Mouse (Mus musculus) cerebellum, postnatal 36 days (tissue): ENCODE measurements around the gene Sufu.
A peak's percentile ranks its signal among the peaks of the same experiment; 100 is the strongest.

Experiments
- DNase-seq, 2 experiments: peaks; one replicate each; pipeline ENCODE4 v3.0.0; 2021 to 2022; ENCODE audit warnings: mixed read lengths in 2 of 2

Sufu gene

DNA sequence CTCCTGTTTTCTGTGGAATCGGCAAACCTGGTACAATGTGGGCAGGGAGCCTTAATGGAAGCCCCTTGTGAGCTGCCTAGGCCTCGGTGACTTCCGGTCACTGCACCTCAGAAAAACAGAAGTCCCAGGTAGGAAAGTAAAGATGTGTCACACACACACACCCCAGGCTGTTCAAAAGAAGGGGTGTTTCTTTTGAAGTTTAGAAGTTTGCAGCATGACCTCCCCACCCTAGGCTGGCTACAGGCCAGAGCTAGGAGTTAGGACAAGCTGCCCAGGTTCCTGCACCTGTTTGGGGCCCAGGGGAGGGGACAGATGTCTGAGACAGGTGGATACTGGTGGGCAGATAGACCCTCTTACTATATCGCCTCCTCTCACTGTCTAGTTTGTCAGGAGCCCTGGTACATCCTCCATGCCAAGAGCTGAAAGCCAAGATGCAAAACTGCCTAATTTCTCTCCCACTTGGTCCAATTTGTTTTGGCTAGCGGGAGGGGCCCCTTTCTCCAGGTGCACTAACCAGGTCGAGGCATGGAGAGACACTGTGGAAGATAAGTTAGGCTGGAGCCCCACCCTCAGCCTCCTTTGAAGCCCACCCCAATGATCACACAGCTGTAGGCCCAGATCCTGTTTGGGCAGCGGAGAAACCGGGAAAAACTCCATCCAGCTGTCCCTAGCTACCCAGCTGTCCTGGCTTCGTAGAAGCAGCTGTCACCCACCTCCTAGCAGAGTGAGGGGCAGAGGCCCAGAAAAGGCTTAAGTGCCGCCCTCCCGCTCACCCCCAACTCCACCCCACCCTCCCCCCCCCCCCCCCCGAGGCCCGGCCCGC lies 121.0 kb downstream of the Sufu start:
- no peak for DNase-seq

DNA sequence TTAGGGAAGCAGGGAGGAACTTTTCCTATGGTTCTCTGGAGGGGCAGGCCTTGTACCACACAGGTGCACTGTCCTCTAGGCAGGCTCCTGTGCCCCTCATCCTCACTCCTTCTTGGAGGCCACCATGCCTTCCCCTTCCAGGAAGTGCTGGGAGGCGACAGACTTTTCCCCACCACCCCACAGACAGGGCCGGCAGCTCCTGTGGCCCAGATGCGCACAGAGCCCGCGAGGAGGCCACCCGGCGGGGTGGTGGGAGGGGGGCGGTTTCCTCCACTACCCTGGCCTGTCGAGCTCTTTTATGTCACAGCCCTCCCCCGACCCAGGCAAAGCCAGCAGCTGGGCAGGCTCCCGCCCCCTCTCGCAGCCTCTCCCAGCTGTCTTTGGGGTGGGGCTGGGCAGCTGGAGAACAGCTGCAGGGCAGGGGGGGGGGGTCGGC lies 121.7 kb downstream of the Sufu start:
- DNase-seq: no peak

DNA sequence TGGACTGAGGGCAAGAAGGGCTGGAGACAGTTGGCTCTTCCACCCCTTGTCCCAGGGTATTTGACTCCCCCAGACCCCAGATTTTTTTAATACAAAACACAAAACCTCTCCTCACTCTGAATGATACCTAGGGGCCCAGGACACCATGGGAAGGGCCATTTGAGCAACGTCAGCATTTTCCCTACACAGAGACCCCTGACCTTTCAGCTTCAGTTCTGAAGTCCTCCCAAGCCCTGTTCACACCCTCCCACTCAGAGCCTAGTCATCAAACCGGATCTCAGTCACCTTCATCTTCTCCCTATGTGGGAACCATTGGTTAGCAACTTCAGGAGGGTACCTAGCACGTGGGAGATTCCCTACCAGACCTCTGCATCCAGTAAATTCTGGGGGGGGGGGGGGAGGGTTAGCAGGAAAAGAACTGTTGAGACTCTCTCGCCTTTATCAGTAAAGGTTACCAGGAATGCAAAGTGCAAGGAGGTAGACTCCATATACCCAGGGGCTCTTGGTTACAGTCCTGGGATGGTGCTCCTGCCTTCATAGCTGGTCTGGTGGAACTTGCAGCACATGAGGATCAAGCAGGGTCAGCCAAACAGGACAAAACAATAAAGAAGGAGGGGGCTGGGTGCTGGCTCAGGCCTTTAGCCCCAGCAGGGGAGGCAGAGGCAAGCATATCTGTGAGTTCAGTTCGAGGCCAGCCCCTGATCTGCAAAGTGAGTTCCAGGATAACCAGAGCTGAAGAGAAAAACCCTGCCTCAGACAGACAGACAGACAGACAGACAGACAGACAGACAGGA lies 122.3 kb downstream of the Sufu start:
- DNase-seq: peak in 1 of 2 experiments; percentile 4

DNA sequence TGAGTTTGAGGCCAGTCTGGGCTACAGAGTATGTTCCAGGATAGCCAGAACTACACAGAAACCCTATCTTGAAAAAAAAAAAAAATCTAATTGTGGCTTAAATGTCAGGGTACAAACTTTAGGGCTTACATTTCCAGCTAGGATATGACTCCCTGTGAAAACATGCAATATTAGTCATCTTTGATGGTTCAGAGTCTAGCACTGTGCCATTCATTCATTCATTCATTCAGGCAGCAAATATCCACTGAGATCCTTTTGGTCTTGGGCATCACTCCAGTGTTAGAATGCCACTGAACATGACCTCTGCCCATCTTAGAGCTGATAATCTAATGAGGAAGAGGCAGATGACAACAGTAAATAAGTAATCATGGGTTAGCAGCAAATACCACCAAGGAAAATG lies 125.0 kb downstream of the Sufu start:
- DNase-seq: no peak

DNA sequence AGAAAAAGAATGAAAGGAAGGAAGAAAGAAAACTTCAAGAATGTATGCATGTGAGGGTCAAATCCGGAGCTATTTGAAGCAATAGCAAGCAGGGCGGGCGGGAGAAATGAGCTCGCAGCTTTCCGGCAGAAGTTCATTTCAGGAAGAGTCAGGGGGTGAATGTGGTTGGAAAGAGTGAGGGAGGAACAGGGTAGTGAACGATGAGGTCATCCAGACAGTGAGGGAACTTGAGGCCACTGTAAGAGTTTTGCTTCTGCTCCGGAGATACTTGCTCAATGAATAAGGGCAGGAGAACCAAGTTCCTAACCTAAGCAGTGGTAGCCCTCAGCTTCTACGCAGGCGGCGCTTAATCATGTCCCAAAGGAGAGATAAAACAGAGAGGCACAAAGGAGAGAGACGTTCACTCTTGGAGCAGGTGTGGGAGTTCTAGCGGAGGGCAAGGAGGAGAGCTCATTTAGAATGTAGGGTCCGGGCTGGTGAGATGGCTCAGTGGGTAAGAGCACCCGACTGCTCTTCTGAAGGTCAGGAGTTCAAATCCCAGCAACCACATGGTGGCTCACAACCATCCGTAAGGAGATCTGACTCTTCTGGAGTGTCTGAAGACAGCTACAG lies 125.8 kb downstream of the Sufu start:
- peak in 1 of 2 experiments; percentile 3 for DNase-seq

DNA sequence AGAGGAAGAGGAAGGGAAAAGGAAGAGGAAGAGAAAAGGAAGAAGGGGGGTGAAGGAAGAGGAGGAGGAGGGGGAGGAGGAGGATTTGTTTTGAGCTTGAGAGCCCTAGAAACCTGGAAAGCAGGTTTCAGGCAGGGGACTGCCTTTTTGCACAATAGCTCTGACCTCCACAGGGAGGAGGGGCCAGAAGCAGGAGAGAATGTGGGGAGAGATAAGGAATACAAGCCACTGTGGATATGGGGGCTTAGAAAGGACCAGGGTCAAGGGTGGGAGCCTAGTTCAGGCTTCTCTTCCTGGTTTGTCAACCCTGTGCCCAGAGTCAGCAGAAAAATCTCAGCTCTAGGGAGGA lies 126.4 kb downstream of the Sufu start:
- DNase-seq: peak in 1 of 2 experiments; percentile 21

DNA sequence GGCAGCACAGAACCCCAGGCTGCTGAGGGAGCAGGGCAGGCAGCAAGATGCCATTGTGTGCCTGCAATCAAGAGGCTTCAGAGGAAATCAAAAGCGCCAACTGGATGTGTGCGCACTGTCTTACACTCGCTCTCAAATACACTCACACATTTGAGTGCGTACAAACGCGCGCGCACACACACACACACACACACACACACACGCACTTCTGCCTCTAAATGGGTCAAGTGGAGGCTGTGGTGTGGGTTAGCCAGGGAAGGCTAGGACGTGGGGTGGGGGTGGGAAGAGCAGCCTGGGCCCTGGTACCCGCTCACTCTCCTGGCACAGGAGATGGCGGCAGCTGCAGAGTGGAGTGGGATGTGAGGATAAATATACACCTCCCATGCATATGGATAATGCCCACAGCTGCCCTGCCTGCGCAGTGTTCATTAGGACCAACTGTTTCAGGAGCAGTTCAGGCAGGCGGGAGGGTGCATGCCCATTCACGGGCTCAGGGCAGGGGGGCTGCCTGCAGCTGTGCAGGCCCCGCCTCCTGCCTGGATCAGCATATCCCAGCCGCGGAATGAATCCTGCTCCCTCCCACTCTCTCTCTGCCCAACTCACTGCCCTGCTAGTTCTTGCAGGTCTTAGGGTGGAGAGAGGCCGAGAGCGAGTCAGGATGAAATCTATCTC lies 126.9 kb downstream of the Sufu start:
- peak; percentile 37 to 40 for DNase-seq

DNA sequence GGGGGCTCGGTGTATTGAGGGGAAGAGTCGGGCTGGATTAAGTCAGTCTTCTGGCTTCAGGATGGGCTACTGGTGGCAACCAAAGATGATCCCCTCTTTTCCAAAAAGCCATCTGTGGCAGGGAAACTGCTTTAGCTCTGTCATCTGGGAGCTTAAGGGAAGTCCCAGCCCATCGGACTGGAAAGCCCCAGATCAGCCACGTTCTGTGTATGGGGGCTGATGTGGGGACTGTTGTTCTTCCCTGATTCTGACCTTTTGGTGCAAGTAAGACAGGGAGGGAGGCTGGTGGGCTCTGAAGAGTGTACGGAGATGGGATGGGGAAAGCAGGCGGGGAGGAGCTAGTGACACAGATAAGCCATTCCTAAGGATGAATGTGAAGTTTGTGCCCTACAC lies 127.5 kb downstream of the Sufu start:
- no peak for DNase-seq

DNA sequence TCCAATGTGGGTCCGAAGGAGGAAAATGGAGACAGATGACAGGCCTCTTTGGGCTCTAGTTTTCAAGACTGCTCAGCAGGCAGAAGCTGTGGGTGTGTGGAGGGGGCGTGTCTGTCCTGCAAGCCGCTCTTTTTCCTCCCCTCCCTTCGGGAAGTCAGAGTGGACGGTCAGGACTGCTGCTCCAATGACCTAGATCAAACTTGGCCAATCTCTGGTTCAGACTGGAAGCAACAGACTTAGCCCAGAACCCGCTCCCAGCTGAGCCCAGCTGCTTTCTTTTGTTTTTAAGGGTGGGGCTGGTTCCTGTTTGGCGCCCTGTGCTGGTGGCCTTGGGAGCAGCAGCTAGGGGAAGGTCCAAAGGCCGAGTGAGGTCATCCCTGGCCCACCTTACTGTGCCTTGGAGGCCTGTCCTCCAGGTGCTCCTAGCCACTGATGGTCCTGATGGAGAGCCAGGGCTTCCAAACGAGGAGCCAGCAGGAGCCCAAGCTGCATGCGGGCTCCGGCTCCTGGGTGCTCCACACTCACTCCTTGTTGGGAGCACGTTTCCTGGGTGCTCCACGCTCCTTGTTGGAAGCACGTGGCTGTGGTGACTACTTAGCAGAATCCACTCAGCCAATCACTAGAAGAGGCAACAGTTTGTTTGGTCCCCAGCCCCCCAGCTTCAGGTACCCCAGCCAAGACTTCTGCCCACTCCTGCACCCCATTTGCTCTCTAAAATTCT lies 128.1 kb downstream of the Sufu start:
- DNase-seq: peak in 1 of 2 experiments; percentile 19

DNA sequence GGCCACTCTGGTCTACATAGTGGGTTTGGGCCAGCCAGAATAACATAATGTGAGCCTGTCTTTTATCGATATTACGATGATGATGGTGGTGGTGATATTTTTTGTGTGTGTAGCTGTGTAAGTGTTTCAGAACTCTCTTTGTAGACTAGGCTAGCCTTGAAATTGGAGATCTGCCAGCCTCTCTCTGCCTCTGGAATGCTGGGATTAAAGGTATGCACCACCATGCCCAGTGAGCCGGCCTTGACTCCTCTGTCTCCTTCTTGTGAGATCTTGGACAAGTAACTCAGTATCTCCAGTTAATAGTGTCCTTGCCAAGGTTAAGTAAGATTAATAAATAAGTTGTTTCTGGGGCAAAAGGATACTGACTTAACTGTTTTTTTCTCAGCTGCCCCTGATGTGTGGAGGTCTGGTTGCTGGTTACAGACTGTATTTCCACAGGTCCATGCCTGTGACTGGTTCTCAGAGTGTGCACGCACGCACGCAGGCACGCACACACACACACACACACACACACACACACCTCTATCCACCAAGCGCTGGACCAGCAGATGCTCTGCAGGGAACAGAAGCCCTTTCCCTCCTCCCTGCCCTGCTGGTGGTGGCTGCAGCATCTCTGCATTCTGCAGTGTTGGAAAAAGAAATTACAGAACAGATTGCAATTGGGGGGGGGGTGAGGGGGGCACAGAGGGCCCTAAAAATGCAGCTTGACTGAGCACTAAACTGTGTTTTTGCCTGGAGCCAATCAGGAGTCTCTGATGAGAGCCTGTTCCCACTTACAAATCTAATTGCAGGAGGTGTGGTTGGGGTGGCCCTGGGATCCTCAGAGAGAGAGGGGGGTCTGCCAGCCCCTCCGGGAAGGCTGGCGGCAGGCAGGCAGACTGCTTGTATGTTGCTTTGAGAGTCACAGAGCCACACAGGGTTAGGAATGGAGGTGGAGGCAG lies 129.3 kb downstream of the Sufu start:
- DNase-seq: peak in 1 of 2 experiments; percentile 7

DNA sequence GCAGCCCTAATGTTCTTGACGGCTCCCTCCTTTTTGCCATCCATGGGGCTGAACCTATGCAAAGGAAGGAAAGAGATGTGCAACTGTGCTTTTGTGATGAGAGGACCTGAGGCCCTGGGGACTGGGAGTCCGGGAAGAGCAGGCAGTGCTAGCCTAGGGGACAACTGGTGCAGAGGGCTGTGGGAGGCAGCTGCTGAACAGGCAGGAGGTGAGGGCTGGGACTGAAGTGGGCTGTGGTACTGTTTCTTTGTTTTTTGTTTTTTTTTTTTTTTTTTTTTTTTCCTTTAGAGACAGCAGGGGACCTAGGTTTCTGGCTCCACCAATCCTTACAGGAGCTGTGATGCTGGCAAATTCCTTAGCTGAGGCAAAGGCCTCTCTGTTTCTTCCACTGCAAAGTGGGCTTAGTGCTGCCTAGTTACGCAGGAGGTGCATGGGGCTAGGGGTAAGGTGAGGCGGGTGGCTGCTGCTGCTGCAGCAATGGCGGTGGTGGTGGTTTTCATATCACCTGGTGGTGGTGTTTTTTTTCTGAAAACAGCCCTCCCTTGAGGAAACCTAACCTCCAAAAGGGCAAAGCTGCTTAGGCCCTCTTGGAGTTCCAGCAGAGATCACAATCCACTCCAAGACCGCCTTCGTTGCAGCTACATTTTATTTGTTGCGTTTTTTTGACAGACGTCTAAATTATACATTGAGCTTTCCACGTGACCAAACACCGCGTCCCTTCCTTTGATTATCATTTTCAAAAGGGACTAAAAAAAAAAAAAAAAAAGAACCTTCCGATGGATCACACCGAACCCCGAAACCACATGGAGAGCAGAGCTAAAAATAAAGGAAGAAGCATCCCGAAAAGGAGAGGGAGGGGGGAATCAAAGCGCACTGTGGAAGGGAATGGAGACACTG lies 131.2 kb downstream of the Sufu start:
- DNase-seq: peak in 1 of 2 experiments; percentile 21

DNA sequence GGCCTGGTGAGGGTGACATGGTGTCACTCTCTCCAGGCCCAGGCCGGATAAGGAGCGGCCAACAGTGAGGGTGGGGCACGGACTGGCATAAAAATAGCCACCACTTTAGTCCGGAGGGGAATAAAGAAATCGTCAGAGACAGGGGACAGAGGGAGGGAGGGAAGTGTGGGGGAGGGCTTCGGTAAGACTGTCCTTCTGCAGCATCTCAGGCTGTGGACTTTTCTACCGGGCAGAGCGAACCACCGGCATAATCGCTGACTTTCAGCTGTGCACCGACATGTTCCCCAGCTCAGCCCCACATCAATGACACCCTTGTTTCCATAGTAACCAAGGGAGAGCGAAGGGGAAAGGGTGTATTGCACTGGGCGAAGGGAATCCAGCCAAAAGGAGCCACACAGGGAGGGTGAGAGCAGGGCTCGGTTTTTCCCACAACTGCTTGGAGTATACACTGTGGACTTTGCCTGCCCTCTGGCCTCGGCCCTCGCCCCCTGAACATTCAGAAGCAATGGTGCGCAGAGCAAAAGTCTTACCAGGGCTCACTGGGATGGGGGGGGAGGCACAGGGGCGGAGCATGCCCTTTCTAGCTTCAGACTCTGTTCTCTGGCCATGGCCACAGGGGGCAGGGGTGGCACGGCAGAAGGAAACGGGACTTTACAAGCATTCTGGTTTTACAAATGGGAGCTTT lies 132.0 kb downstream of the Sufu start:
- peak; percentile 61 to 63 for DNase-seq

DNA sequence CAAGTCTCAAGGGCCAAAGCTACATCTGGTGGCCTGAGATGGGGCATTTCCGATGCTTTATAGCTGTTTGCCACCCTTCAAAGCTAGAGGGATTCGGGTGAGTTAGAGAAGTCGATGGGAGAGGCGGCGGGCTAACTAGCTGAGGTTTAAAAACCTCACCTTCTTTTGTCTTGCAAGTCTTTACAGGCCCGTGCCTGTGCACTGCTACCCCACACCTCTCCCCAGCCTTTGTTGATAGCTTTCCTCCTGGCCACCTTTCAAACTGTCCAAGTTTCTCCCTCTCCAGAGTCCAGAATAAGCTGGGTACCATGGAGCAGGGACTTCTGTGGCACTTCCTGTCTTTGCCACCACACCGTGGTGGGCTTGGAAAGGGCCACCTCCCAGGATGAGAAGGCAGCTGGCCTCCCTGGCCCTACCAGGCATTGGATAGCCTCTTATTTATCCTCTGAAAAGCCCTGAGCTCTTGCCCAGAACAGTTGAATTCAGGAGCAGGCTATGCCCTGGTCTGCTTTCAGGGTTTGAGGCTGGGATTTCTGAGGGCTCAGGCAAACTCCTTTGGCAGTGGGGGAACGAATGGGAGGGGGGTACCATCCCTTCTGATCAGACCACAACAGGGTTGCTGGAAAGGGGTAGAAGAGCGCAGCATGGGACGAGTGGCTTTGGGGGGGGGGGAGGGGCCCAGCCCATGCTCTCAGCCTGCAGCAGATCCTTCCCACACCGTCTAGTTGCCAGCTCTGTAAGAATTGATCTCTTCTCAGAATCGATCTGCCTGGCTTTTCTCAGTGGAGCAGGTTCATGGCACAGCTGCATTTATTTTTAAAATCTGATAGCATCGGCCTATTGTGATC lies 133.1 kb downstream of the Sufu start:
- no peak for DNase-seq

DNA sequence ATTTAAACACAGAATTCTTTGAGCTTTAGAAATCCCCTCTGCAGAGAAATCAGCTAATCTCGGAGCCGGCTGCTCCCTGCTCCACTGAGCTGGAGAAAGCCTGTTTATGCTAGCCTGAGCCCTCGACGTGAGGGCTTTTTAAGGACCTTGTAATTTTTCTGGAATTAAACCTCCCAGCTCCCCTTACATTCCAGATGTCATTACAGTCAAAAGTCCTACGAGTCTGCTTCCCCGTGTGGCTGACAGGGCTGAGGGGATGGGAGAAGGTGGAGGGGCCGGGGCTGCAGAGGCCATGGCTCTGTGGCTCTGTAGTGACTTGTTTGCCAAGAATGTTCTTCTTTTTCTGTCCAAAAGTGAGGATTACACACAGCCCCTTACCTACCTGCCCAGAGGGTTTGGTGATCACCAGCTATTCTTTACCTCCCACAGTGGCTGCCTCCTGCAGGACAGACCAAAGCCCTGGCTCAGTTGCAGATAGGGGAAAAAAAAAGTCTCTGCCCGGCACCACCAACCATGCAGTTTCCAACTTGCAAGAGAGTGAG lies 133.8 kb downstream of the Sufu start:
- no peak for DNase-seq

DNA sequence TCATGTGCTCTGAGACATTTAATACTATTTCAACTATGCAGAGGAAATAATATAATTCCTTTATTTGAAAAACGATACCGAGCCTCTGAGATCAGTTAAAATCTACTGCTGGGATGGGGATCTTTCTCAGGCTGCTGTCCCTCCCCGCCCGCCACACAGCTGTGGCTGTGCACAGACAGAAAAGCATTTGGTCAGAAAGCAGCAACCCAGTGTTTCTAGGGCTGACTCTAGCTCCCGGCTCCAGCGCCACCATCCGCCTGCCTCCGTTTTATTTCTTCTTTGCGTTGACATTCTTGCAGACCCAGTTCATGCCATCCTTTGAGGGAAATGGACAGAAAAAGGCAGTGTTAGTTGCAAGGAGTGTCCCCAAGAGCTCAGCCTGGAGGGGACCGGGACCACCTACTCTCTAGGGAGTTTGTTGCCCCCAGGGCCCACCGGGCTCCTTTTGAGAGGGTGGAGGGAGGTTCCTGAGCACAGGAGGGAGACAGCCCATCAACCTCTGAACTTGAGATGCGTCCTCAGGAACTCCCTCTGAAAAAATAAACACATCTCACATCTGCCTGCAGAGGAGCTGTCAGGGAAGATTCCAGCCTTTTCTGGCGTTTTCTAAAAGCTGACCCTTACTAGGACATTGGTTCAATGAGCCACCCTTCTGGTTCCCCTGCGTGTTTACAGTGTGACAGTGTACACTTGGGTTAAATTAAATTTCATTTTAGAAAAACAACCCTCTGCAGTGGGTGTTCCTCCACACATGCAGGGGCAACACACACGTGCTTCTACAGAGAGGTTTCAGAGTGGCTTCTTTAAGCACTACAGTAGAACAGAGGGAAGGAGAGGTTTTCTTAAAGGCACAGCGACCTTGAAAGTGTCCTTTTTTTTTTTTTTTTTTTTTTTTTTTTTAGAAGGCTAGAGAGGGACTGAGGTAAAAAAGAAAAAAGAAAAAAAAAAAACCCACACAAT lies 134.7 kb downstream of the Sufu start:
- no peak for DNase-seq

DNA sequence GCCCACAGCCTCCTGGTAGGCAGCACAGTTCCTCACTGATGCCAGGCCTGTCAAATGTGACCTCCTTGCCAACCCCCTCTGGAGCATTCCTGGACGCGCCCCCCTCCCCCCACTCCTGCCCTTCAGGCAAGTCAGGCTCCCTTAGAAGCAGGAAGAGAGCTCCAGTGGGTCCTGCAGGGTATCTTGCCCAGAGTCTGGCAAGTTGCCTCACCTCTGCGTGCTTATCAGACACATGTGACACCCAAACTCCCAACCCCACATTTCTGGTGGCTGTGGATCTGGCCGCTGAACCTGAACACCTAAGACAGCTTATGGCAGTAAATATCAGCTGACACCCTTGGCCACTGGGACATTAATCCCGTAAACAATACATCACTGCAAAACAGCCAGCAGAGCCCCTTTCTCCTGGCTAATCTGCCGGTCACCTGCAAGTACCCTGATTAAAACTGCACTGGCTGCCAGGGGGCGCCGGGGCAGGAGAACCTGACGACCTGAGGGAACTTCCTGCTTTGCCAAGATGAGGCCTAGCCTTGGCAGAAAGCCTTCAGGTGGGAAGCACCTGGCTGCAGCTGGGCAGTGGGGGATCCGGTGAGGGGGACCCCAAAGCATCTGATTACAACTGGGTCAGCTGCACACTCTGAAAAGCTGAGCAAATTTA lies 135.5 kb downstream of the Sufu start:
- DNase-seq: no peak
